Comparison of ENCODE assay signal across 13 mouse cellular contexts in genomic region chr9:86682844-86683243, GRCm38 (mm10). TPM values are rescaled to one million over a fixed set of nuclear protein-coding genes. Genes with fewer than 3 reads are reported as not detected.
DNase-seq lines count a peak whose midpoint lies in the region; ATAC-seq and TF ChIP-seq lines count a peak whose summit lies in the region.
"Had no signal": no experiment of that assay in that cellular context is flagged by ENCODE, and none has a peak within 500 bp of the region (broad histone marks: within the 10 kb centered on the region; RNA-seq: fewer than 3 reads in every experiment).

No protein-coding gene starts in this region.

- no peak overlapping the region for H3K4me2 ChIP-seq in heart, embryonic 12.5 days
- no peak overlapping the region for H3K4me2 ChIP-seq in midbrain, embryonic 13.5 days (replicated peaks)
- no peak overlapping the region for H3K4me2 ChIP-seq in midbrain, embryonic 16.5 days (ENCODE audit: low read length)
- H3K4me2 ChIP-seq in forebrain, postnatal 0 days (ENCODE audit: low read depth): no peak overlapping the region
- H3K4me2 ChIP-seq in limb, embryonic 15.5 days: no peak overlapping the region
- H3K4me2 ChIP-seq: kidney, embryonic 15.5 days had no signal

- H3K36me3 ChIP-seq in heart, embryonic 12.5 days: 0 out of 2 replicates have a peak, but pooled peaks cover 3% of the 10 kb centered on the region
- no peaks in the 10 kb centered on the region for H3K36me3 ChIP-seq in midbrain, embryonic 13.5 days
- H3K36me3 ChIP-seq in midbrain, embryonic 16.5 days (ENCODE audit: control insufficient read depth, insufficient read depth, low read length): no peaks in the 10 kb centered on the region
- no peaks in the 10 kb centered on the region for H3K36me3 ChIP-seq in forebrain, postnatal 0 days (ENCODE audit: insufficient read depth)
- H3K36me3 ChIP-seq in limb, embryonic 15.5 days: no peaks in the 10 kb centered on the region
- H3K36me3 ChIP-seq: kidney, embryonic 15.5 days had no signal

- no peak overlapping the region for H3K9ac ChIP-seq in heart, embryonic 12.5 days
- no peak overlapping the region for H3K9ac ChIP-seq in midbrain, embryonic 13.5 days (replicated peaks)
- H3K9ac ChIP-seq in midbrain, embryonic 16.5 days (ENCODE audit: low read depth, low read length): no peak overlapping the region
- H3K9ac ChIP-seq in forebrain, postnatal 0 days: no peak overlapping the region
- no peak overlapping the region for H3K9ac ChIP-seq in limb, embryonic 15.5 days
- H3K9ac ChIP-seq: kidney, embryonic 15.5 days; liver, postnatal 0 days had no signal

- DNase-seq in heart, adult 8-10 months (ENCODE audit: low spot score): no peak
- peak; percentile 45 for DNase-seq in forebrain, postnatal 0 days
- DNase-seq in testis, postnatal 14 days (ENCODE audit: low spot score): no peak
- DNase-seq: cerebellum, adult 9-10 months; liver, postnatal 0 days had no signal

- no peaks in the 10 kb centered on the region for H3K9me3 ChIP-seq in heart, embryonic 12.5 days (replicated peaks)
- no peaks in the 10 kb centered on the region for H3K9me3 ChIP-seq in midbrain, embryonic 13.5 days
- H3K9me3 ChIP-seq in midbrain, embryonic 16.5 days (replicated peaks; ENCODE audit: control insufficient read depth, low read length, poor library complexity, severe bottlenecking): no peaks in the 10 kb centered on the region
- no peaks in the 10 kb centered on the region for H3K9me3 ChIP-seq in forebrain, postnatal 0 days (ENCODE audit: low read length)
- no peaks in the 10 kb centered on the region for H3K9me3 ChIP-seq in limb, embryonic 15.5 days
- H3K9me3 ChIP-seq: kidney, embryonic 15.5 days had no signal

- 0 out of 2 replicates have a peak, but pooled peaks have one; percentile 39 for ATAC-seq in heart, embryonic 12.5 days (ENCODE audit: insufficient number of reproducible peaks, low FRiP score)
- 0 out of 2 replicates have a peak, but pooled peaks have one; percentile 14 for ATAC-seq in midbrain, embryonic 13.5 days
- ATAC-seq in midbrain, embryonic 16.5 days: no peak
- peak; percentile 80 for ATAC-seq in forebrain, postnatal 0 days
- ATAC-seq in limb, embryonic 15.5 days (ENCODE audit: insufficient number of reproducible peaks, low FRiP score, low TSS enrichment, low read depth): peak; percentile 71; the same call in 1 of the 2 replicates
- ATAC-seq: liver, postnatal 0 days had no signal

- H3K27me3 ChIP-seq in heart, embryonic 12.5 days (replicated peaks): no peaks in the 10 kb centered on the region
- H3K27me3 ChIP-seq in midbrain, embryonic 13.5 days: no peaks in the 10 kb centered on the region
- no peaks in the 10 kb centered on the region for H3K27me3 ChIP-seq in midbrain, embryonic 16.5 days (ENCODE audit: control insufficient read depth, insufficient read depth, low read depth, low read length)
- H3K27me3 ChIP-seq in forebrain, postnatal 0 days (ENCODE audit: insufficient read depth, low read length): no peaks in the 10 kb centered on the region
- no peaks in the 10 kb centered on the region for H3K27me3 ChIP-seq in limb, embryonic 15.5 days
- H3K27me3 ChIP-seq: kidney, embryonic 15.5 days had no signal

- H3K4me1 ChIP-seq in heart, embryonic 12.5 days (replicated peaks): peaks cover 16% of the 10 kb centered on the region
- H3K4me1 ChIP-seq in midbrain, embryonic 13.5 days (replicated peaks): peaks cover 5% of the 10 kb centered on the region; the same call in 1 of the 2 replicates
- H3K4me1 ChIP-seq in midbrain, embryonic 16.5 days (ENCODE audit: control insufficient read depth, insufficient read depth, low read length): peaks cover 3% of the 10 kb centered on the region; the same call in 1 of the 2 replicates
- H3K4me1 ChIP-seq in forebrain, postnatal 0 days (ENCODE audit: insufficient read depth): no peaks in the 10 kb centered on the region
- H3K4me1 ChIP-seq in limb, embryonic 15.5 days: peaks cover 8% of the 10 kb centered on the region; the same call in 1 of the 2 replicates

- no peak for TF ChIP-seq CTCF in forebrain, postnatal 0 days (IDR thresholded peaks at IDR 0.05; ENCODE audit: low read depth)

- H3K4me3 ChIP-seq in heart, embryonic 12.5 days: no peak overlapping the region
- H3K4me3 ChIP-seq in midbrain, embryonic 13.5 days (replicated peaks): no peak overlapping the region
- no peak overlapping the region for H3K4me3 ChIP-seq in midbrain, embryonic 16.5 days (ENCODE audit: low read depth, low read length)
- H3K4me3 ChIP-seq in forebrain, postnatal 0 days (ENCODE audit: low read depth, low read length): no peak overlapping the region
- no peak overlapping the region for H3K4me3 ChIP-seq in limb, embryonic 15.5 days
- H3K4me3 ChIP-seq: kidney, embryonic 15.5 days; layer of hippocampus, adult 2 months had no signal

- 71% methylated on average over 6 of the region's 6 CpGs for WGBS in heart, embryonic 12.5 days
- 59% methylated on average over 6 of the region's 6 CpGs for WGBS in midbrain, embryonic 13.5 days
- WGBS in midbrain, embryonic 16.5 days: 50% methylated on average over 6 of the region's 6 CpGs
- 44% methylated on average over 6 of the region's 6 CpGs for WGBS in forebrain, postnatal 0 days
- WGBS in limb, embryonic 15.5 days: 34% methylated on average over 6 of the region's 6 CpGs

- H3K27ac ChIP-seq in heart, embryonic 12.5 days (ENCODE audit: poor library complexity, severe bottlenecking): no peak overlapping the region
- H3K27ac ChIP-seq in midbrain, embryonic 13.5 days: no peak overlapping the region
- no peak overlapping the region for H3K27ac ChIP-seq in midbrain, embryonic 16.5 days (ENCODE audit: low read length)
- H3K27ac ChIP-seq in forebrain, postnatal 0 days (ENCODE audit: low read depth, low read length): no peak overlapping the region
- no peak overlapping the region for H3K27ac ChIP-seq in limb, embryonic 15.5 days
- H3K27ac ChIP-seq: kidney, embryonic 15.5 days; layer of hippocampus, adult 2 months; stomach, postnatal 0 days had no signal

RNA-seq across cellular contexts. Expression of gene Me1, which starts 12.9 kb away (rescaled TPM):
- 50.0 and 51.1 TPM in 2 replicates for polyA plus RNA-seq in heart, embryonic 12.5 days (2016; fragmentation: Nextera tagmentation; extraction: Ambion mirVana)
- total RNA-seq in heart, adult 8-10 months (2022): 100 to 1,000 TPM; 113 to 144 (median 120) TPM
- 18.7 and 20.1 TPM in 2 replicates for polyA plus RNA-seq in midbrain, embryonic 13.5 days (2015; fragmentation: Nextera tagmentation; extraction: Ambion mirVana)
- 44.8 and 51.5 TPM in 2 replicates for polyA plus RNA-seq in midbrain, embryonic 16.5 days (2015; fragmentation: Nextera tagmentation; extraction: Ambion mirVana)
- total RNA-seq in forebrain, postnatal 0 days (2014; rRNA removed): 26.2 and 26.6 TPM in 2 replicates
- 38.4 and 47.2 TPM in 2 replicates for polyA plus RNA-seq in forebrain, postnatal 0 days (2015; fragmentation: Nextera tagmentation; extraction: Ambion mirVana)
- 31.0 and 32.4 TPM in 2 replicates for polyA plus RNA-seq in limb, embryonic 15.5 days (2015; fragmentation: Nextera tagmentation; extraction: Ambion mirVana)
- total RNA-seq: granulocyte monocyte progenitor cell, adult 5-6 weeks had no signal
